Mouse (Mus musculus): ENCODE results near the gene Lcor. TPM values are rescaled to one million over a fixed set of nuclear protein-coding genes. Genes with fewer than 3 reads are reported as not detected.

Gene Lcor
- polyA plus RNA-seq, 1 experiment from 2014 or later = 16.0 TPM

GRCm38 (mm10) chr19:41449415-41450075 is 32.9 kb upstream of the Lcor start:
- Histone ChIP-seq H3K27ac (ENCODE audit: low read depth, low read length) (no peak overlapping the region), H3K4me3 (ENCODE audit: low read depth, low read length) (no peak overlapping the region), H3K4me1 (replicated peaks; ENCODE audit: control insufficient read depth, insufficient read depth, low read length) (peaks cover 17% of the 10 kb centered on the region; the same call in 1 of the 2 replicates), H3K27me3 (replicated peaks; ENCODE audit: control insufficient read depth, insufficient read depth, low read length) (no peaks in the 10 kb centered on the region), H3K4me2 (replicated peaks; ENCODE audit: low read depth) (no peak overlapping the region), H3K36me3 (ENCODE audit: control insufficient read depth, insufficient read depth) (no peaks in the 10 kb centered on the region), H3K9ac (ENCODE audit: low read depth, low read length) (no peak overlapping the region), H3K9me3 (ENCODE audit: control insufficient read depth) (no peaks in the 10 kb centered on the region)
- WGBS = 50% methylated on average over 7 of the region's 7 CpGs
- TF ChIP-seq CTCF (IDR thresholded peaks at IDR 0.05; ENCODE audit: low read depth) = no peak
- ATAC-seq = no peak

- Histone ChIP-seq H3K27me3 (replicated peaks; ENCODE audit: control insufficient read depth, insufficient read depth, low read length) (no peaks in the 10 kb centered on the region), H3K9me3 (ENCODE audit: control insufficient read depth) (no peaks in the 10 kb centered on the region), H3K27ac (ENCODE audit: low read depth, low read length) (no peak overlapping the region), H3K4me3 (ENCODE audit: low read depth, low read length) (no peak overlapping the region), H3K36me3 (ENCODE audit: control insufficient read depth, insufficient read depth) (no peaks in the 10 kb centered on the region), H3K4me2 (replicated peaks; ENCODE audit: low read depth) (no peak overlapping the region), H3K4me1 (replicated peaks; ENCODE audit: control insufficient read depth, insufficient read depth, low read length) (0 out of 2 replicates have a peak, but pooled peaks cover 5% of the 10 kb centered on the region), H3K9ac (ENCODE audit: low read depth, low read length) (no peak overlapping the region)
- 4% methylated on average over 3 of the region's 3 CpGs for WGBS
- no peak for TF ChIP-seq CTCF (IDR thresholded peaks at IDR 0.05; ENCODE audit: low read depth)
- no peak for ATAC-seq
Observed at GRCm38 (mm10) chr19:41452166-41452565, 30.3 kb upstream of the Lcor start.

GRCm38 (mm10) chr19:41454601-41455000 is 27.8 kb upstream of the Lcor start:
- 84% methylated on average over 6 of the region's 7 CpGs for WGBS
- Histone ChIP-seq H3K36me3 (ENCODE audit: control insufficient read depth, insufficient read depth) (no peaks in the 10 kb centered on the region), H3K27ac (ENCODE audit: low read depth, low read length) (no peak overlapping the region), H3K4me3 (ENCODE audit: low read depth, low read length) (no peak overlapping the region), H3K9ac (ENCODE audit: low read depth, low read length) (no peak overlapping the region), H3K9me3 (ENCODE audit: control insufficient read depth) (no peaks in the 10 kb centered on the region), H3K4me1 (replicated peaks; ENCODE audit: control insufficient read depth, insufficient read depth, low read length) (no peaks in the 10 kb centered on the region), H3K27me3 (replicated peaks; ENCODE audit: control insufficient read depth, insufficient read depth, low read length) (no peaks in the 10 kb centered on the region), H3K4me2 (replicated peaks; ENCODE audit: low read depth) (no peak overlapping the region)
- no peak for TF ChIP-seq CTCF (IDR thresholded peaks at IDR 0.05; ENCODE audit: low read depth)
- no peak for ATAC-seq

GRCm38 (mm10) chr19:41455091-41455626 is 27.3 kb upstream of the Lcor start:
- no peaks in the 10 kb centered on the region for H3K9me3 ChIP-seq (ENCODE audit: control insufficient read depth)
- peak; percentile 87 for ATAC-seq

GRCm38 (mm10) chr19:41457181-41457580 is 25.3 kb upstream of the Lcor start:
- WGBS = 58% methylated on average over 5 of the region's 5 CpGs
- ATAC-seq = no peak

More at GRCm38 (mm10) chr19:41455091-41455626, 27.3 kb upstream of the Lcor start:
- H3K27me3 ChIP-seq (replicated peaks; ENCODE audit: control insufficient read depth, insufficient read depth, low read length) = no peaks in the 10 kb centered on the region
- H3K4me2 ChIP-seq (replicated peaks; ENCODE audit: low read depth) = no peak overlapping the region
- H3K4me1 ChIP-seq (replicated peaks; ENCODE audit: control insufficient read depth, insufficient read depth, low read length) = no peaks in the 10 kb centered on the region
- no peaks in the 10 kb centered on the region for H3K36me3 ChIP-seq (ENCODE audit: control insufficient read depth, insufficient read depth)
- H3K4me3 ChIP-seq (ENCODE audit: low read depth, low read length) = no peak overlapping the region
- no peak overlapping the region for H3K9ac ChIP-seq (ENCODE audit: low read depth, low read length)
- no peak overlapping the region for H3K27ac ChIP-seq (ENCODE audit: low read depth, low read length)
- TF ChIP-seq CTCF (IDR thresholded peaks at IDR 0.05; ENCODE audit: low read depth) = no peak
- 57% methylated on average over 6 of the region's 6 CpGs for WGBS

GRCm38 (mm10) chr19:41462166-41462735 is 20.2 kb upstream of the Lcor start:
- Histone ChIP-seq H3K27me3 (replicated peaks; ENCODE audit: control insufficient read depth, insufficient read depth, low read length) (no peaks in the 10 kb centered on the region), H3K4me2 (replicated peaks; ENCODE audit: low read depth) (no peak overlapping the region), H3K36me3 (ENCODE audit: control insufficient read depth, insufficient read depth) (no peaks in the 10 kb centered on the region), H3K9me3 (ENCODE audit: control insufficient read depth) (no peaks in the 10 kb centered on the region), H3K27ac (ENCODE audit: low read depth, low read length) (no peak overlapping the region), H3K4me1 (replicated peaks; ENCODE audit: control insufficient read depth, insufficient read depth, low read length) (no peaks in the 10 kb centered on the region), H3K9ac (ENCODE audit: low read depth, low read length) (no peak overlapping the region), H3K4me3 (ENCODE audit: low read depth, low read length) (no peak overlapping the region)
- 51% methylated on average over 9 of the region's 9 CpGs for WGBS
- no peak for TF ChIP-seq CTCF (IDR thresholded peaks at IDR 0.05; ENCODE audit: low read depth)
- peak; percentile 60; the same call in 1 of the 2 replicates for ATAC-seq

More at GRCm38 (mm10) chr19:41457181-41457580, 25.3 kb upstream of the Lcor start:
- H3K27ac ChIP-seq (ENCODE audit: low read depth, low read length) = no peak overlapping the region
- H3K36me3 ChIP-seq (ENCODE audit: control insufficient read depth, insufficient read depth) = no peaks in the 10 kb centered on the region
- H3K4me3 ChIP-seq (ENCODE audit: low read depth, low read length) = no peak overlapping the region
- no peaks in the 10 kb centered on the region for H3K27me3 ChIP-seq (replicated peaks; ENCODE audit: control insufficient read depth, insufficient read depth, low read length)
- no peaks in the 10 kb centered on the region for H3K4me1 ChIP-seq (replicated peaks; ENCODE audit: control insufficient read depth, insufficient read depth, low read length)
- H3K4me2 ChIP-seq (replicated peaks; ENCODE audit: low read depth) = no peak overlapping the region
- no peak for TF ChIP-seq CTCF (IDR thresholded peaks at IDR 0.05; ENCODE audit: low read depth)
- no peak overlapping the region for H3K9ac ChIP-seq (ENCODE audit: low read depth, low read length)
- H3K9me3 ChIP-seq (ENCODE audit: control insufficient read depth) = no peaks in the 10 kb centered on the region
